Mouse (Mus musculus): Measurements from ENCODE around the gene Aox4.

Aox4 gene

DNA sequence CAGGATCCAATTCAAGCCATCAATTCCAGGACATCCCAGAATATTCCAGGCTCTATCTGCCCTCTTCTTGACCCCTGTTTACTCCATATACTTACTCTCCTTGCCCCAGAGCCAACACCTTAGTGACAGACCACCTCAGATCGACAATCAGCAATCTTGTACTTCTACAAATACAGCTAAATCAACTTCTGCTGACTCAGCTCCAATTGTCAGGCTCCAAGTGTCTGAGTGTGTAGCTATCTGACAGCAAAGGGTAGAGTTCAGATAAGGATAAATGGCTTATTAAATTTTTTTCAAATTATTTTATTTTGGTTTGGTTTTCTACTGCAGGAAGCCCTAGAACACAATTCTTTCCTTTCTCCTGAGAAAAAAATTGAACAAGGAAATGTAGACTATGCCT is 38.3 kb downstream of the Aox4 start:
- DNase-seq (ENCODE audit: low spot score): no peak

DNA sequence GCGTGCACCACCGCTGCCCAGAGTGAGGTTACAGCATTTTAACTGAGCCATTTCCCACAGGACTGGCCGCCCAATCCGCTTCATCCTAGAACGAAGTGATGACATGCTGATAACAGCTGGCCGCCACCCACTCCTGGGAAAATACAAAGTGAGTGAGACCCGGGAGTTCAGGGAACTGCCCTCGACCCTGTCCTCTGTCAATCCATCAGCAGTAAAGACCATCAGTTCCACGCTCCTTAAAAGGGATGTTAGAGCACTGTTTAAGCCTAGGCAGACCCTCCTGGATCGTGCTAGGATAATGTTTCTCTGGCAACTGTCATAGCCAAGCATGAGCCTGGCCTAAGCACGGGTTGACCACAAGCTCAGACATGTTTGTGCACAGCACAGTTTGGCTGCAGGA is 43.3 kb downstream of the Aox4 start:
- DNase-seq (ENCODE audit: low spot score): no peak

DNA sequence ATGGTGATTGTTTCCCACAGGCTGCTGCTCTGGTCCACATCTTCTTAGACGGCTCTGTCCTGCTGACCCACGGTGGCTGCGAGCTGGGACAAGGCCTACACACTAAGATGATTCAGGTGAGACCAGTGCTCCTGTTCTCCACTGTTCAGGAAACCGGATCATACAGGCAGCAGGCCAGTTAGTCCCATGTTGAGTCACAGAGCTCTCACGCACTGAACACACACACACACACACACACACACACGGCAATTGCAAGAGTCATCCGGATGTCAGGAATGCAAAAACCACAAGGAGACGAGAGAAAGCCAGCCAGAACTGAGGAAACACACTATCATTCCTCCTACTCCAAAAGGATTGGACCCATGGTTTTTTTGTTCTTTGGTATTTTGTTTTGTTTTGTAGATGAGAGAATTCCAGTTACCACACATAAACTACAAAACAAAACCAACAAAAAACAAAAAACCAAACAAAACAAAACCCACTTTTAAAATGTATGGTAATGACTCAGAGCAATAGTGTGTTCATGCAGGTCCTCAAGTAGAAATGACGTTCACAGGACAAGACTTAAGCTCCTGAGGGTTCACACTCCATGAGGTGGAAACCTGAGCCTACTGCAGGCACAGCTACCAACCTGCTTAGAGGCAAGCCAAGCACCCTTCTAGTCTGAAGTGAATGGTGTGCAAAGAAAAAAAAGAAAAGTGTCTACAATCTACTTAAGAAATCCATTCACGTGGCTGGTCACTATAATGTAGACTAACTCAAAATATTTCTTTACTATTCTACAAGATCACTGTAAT is 47.2 kb downstream of the Aox4 start:
- DNase-seq (ENCODE audit: low spot score): no peak

DNA sequence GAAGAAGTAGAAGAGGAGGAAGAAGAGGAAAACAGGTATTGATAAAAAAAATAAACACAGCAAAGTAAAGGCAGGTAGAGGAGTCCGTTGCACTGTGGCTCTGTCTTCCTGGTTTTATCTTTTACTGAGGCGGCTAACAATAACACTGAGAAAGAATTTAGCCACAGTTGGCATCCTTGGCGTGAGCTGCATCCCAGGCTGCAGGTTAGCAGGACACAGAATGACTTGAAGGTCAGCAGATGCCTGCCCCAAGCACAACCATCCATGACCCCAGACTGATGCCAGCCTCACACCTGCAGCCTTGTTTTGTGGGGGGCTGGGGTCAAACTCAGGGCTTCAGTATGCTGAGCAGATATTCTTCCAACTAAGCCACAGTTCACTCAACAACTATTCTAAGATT is 50.1 kb downstream of the Aox4 start:
- DNase-seq (ENCODE audit: low spot score): no peak

DNA sequence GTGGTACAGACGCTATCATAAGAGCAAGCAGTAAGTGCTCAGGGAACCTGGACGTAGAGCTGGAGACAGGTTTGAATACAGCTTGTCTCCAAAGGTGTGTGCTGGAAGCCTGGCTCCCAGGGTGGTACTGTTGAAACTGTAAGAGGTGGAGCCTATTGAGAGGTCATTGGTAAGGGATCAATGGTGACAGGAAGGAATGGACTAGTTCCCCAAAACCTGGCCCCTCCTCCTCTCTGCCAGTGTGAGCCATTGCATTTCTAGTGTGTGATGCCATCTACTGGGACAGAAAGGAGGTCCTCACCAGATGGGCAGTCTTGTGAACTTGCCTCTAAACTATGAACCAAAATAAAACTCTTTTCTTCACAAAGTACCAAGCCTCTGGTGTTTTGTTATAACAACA is 58.0 kb downstream of the Aox4 start:
- DNase-seq (ENCODE audit: low spot score): no peak

DNA sequence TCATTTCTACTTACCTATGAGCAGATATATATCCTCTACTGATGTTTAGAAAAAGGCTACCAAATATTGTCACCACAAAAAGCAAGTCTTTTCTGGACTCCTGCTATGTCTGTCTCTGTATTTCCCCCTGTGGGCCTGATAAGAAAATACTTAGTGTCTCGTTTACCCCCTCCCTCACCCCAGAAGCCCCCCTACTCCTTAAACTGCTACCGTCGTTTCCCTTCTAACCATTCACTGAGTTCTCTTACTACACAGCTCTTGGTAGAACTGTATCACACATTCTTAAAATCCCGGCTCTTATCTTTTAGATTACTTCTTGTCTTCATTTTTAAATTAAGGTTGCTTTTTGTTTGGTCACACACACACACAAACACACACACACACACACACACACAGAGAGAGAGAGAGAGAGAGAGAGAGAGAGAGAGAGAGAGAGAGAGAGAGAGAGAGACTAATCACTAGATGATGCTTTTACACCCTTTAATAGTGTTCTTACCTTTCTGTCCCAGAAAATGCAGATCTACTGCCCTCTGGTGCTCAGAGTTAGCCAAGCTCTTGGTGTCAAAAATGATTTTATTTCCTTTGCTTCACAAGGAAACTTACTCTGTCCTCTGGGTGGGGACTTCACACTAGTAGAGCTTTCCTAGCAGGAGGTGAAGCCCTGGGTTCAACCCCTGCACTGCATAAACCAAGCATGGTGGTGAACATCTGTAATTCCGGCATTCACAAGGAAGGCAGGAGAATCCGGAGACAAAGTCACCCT is 60.8 kb downstream of the Aox4 start:
- DNase-seq (ENCODE audit: low spot score): peak; percentile 73

DNA sequence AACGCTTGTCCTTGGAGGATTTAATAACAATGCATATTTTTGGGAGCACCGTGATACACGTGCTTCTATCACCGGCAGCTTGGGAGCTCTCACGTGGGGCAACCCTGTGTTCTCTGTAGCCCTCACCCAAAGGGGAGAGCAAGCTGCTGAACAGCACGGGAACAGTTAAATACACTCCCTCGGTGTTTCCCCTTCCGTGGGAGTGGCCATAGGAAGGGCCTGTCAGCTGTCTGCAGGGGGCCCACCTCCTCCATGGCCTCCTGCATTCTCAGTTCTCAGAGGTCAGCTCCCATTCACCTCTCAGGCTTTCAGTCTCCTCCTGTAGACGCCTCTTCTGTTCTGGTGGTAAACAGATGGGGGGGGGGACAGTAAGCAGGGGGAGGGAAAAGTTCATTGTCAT is 65.7 kb downstream of the Aox4 start:
- no peak for DNase-seq (ENCODE audit: low spot score)

DNA sequence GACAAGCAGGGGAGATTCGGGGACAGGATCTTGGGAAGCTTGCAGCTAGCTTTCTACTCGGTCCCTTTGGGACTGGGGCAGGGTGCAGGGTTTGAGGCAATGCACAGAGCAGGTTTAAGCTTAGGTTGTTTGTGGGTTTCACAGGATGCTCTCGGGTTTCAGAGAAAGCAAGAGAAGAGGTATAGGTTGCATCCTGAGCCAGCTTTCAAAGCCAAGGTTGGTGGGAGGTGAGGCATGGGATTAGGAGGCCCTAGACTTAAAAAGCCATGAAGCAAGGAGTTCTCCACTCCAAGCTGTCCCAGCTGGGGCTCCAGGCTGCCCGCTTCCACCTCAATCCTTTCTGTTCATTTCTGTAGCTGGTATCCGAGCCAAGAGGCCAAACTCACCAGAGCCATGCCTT is 67.8 kb downstream of the Aox4 start, which contains the start of gene Aox2:
Aox2 (plus strand) TSS at position 301 of the 400 bp plus-strand sequence.
- no peak for DNase-seq (ENCODE audit: low spot score)

DNA sequence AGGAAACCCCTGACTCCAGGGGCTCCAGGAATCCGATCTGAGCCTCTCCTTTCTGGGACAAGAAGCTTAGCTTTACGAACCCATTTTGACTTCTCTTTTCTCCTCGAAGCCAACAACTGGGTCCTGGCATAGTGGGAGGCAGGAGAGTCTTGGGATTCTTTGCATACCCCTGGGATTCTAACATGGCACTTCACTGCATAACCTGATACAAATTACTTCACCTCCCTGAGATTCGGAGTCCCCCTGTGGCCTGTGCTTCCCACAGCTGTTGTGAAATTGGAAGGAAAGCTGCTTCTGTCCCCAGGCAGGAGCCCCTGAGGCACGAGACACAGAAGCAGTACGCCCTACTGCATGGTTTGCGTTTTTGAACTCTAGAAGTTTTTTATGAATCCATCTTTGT is 68.3 kb downstream of the Aox4 start:
- DNase-seq (ENCODE audit: low spot score): no peak

DNA sequence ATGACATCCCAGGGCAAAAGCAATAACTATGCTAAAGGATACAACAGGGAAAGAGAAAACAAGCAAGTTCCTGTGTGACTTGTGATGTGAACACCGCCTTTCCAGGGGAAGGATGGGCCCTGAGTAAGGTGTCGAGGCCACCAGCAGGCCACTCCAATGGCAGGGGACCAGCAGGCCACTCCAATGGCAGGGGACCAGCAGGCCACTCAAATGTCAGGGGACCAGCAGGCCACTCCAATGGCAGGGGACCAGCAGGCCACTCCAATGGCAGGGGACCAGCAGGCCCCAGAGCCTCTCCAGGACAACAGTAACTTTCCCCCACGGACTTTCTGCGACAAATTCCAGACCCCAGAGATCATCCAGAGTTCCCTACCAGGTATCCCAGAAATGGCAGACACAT is 70.2 kb downstream of the Aox4 start:
- no peak for DNase-seq (ENCODE audit: low spot score)

DNA sequence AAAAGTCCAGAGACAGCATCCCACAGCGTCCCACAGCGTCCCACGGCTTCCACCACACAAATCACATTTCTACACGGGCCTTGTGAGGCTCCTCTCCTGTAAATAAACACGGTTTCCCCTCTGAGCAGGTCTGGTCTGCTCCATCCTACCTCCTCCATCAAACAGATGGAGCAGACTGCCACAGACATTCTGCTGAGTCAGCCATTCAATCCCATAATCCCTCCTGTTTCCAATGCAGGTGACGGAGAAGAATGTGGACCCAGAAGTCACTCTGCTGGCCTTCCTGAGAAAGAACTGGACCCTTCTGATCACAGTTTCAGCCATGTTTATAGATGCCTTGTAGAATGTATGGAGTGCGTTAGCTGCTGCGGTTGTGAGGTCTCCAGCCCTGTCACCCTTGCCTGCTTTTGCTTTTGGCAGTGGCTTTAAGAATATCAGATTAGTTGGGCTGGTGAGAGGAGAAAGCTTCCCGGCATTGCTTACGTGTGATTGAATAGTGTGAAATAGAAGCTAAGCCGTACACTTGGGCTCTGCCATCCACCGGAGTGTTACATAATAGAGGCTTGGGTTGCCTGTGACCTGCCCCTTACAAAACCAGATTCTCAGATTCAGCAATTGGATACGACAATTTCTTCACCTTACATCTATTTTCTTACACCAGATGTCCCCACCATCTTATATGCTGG is 70.9 kb downstream of the Aox4 start:
- DNase-seq (ENCODE audit: low spot score): no peak

DNA sequence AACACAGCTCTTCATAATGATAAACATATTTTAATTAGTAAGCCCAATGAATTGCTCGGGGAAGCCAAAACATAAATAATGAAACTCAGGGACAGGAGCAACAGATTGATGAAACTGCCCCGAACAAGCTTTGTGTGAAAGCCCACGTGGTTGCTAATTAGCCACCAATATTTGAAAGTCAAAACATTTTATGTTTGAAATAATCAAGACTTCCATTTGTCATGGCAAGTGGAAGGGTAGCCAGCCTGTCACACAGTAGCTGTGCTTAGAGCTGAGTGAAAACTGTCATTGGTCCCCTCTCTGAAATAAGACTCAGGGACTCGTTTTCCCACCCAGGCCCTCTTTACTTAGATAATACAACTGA is 71.4 kb downstream of the Aox4 start:
- no peak for DNase-seq (ENCODE audit: low spot score)

DNA sequence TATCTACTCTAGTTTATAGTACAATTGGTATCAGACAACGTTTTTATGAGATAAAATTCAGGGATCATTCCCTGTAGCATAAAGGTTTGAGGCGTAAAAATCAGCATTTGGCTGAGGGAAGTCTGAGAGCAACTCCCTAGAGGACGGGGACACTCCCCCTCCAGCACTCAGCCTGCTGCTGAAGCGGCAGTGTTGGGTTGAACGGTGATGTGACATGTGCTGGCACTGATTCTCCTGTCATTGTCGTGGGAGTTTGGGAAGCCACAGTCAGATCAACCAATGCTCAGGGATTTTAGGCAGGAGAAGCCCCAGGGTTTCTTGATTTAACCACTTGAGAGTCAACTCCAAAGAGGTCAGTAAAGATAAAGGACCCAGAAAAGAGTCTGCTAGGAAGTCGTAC is 74.3 kb downstream of the Aox4 start:
- no peak for DNase-seq (ENCODE audit: low spot score)

DNA sequence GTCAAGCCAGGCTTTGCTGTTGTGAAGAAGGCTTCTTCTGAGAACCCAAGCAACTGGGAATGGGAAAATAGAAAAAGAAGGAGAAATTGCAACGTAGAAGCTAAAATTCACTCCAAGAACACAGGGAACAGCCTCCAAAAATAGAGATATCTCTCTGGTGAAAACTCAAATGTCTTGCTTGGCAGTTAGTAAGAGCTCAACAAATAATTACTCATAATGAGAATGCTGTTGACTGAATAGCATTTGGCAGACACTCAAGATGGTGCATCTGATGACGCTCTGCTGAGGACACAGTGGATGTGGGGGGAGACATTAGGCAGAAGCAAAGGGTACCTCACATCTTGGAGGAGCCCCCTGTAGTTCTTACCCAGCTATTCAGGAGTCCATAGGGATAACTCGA is 77.9 kb downstream of the Aox4 start:
- no peak for DNase-seq (ENCODE audit: low spot score)

DNA sequence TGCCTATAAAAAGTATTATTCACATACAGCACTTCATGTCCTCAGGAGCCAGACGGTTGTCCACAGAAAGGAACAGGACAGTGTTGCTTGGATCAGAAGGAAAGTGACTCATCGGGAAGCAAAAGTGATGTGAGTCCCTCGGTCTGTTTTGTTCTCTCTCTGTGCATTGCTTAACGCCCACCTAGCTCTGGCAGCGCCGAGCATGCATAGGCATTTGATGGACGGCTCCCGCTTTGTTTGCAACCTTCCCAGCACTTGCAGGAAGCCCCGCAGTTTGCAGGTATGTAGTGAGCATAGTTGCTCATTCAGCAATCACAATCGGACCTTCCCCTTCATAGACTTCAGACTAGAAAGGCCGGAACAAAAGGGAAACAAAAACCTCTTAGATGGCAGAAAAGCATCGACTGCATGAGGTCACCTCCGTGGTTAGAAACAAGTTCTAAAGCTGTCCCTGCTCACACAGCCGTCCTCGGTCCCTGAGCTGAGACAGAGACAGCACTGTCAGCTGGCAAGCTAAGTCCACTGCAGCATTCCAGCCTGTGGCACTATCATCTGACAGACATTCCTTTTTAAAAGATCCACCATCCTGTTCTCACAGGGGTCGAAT is 79.8 kb downstream of the Aox4 start:
- no peak for DNase-seq (ENCODE audit: low spot score)

DNA sequence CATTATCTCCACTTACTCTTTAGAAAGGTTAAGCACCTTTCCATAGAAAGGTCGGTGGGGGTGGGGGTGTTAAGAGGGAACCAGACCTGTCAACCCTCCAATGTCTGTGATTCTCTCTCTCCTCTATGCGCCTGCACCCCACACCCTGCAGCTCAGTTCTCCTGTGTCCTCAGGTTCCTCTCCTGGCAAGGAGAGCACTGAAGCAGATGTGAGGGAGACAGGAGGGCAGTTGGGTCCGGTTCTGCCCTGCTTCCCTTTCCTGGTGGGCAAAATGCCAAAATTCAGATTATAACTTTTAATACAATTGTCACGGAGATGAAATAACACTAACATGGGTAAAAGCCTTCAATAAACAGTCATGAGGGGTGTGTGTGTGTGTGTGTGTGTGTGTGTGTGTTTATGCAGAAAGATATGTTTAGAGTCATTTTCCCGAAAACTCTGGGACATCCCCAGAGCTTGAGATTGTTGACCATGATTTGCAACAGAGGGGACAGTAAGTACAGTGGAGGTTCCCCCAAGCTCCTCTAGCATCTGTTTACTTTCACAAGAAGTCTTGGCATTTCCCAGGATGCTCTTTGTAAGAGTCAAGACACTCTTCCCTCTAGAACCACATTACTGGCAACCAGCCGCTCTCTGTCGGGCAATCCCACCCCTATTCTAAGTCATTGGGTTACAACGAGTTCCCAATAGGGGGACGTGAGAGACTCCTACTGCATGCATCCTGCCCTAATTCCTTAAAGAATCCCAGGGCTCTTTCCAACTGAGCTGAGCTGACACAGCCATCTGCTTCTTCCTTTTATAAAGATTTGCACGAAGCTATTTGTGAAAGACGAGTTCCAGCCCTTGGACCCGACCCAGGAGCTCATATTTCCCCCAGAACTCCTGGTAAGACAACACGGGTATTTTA is 81.5 kb downstream of the Aox4 start:
- DNase-seq (ENCODE audit: low spot score): peak; percentile 59

DNA sequence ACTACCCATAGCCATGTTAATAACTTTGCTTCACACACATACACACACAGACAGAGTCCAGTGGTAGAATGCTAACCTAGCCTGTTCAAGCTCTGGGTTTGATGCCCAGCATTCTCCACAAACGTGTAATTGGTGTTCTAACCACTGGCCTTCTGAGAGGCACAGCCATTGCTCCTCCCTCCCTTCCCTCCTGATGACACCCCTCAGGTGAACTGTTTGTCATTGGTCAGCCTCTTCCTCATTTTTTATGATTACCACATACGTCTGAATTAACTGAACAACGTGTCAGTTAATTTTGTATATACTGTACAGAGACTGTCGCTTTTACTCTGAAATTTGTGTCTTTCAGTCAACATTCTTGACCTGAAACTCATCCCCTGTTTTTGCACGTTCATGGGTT is 84.5 kb downstream of the Aox4 start:
- DNase-seq (ENCODE audit: low spot score): peak; percentile 20

DNA sequence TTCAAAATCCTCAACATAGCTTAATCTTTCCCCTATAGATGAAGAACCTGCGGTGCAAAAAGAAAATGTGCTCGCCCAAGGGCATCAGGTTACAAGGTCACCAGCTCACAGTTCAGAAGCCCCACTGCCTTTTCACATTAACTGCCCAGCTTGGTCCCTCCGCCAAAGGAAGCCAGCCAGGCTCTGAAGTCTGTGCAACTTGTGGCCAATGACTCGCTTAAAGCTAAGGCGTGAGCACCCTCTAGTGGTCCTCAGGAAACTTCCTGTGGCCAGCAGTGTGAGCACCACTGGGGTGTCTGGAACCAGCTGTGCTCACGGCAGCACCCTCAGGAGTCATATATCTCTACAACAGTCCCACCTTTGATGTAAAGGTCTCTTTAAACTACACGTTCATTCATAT is 86.1 kb downstream of the Aox4 start:
- peak; percentile 83 for DNase-seq (ENCODE audit: low spot score)

DNA sequence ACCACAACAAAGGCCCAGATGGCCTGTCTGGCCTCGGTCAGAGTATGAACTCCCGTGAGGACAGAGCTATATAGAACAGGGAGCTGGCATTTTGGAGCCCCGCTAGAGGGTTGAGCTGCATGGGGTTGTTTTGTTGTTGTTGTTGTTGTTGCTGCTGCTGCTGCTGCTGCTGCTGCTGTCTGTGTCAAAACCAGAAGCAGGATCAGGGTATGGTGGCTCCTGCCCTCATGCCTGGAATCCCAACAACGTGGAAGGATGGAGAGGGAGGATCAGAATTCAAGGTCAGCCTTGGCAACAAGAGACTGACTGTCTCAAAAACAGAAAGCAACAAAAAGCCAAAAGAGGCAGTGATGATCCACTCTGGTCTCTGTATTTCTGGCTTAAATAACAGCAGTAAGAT is 86.6 kb downstream of the Aox4 start:
- peak; percentile 51 for DNase-seq (ENCODE audit: low spot score)

DNA sequence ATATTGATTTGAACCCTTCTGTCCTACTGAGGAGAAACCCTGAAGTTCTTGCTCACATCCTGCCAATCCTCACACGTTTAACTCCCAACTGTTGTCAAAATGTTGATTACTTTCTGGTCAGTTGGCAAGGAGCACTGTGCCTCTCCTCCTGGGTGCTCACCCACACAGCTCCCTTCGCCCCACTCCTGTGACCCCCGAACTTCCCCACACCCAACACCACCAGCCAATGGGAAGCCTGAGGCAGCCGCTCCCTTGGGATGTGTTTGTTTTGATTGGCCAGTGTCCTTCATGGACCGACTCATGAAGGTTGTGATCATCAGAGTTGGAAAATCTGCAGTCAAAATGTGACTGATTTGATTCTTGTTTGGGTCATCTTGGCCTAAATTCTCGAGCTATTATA is 88.2 kb downstream of the Aox4 start:
- peak; percentile 37 for DNase-seq (ENCODE audit: low spot score)

DNA sequence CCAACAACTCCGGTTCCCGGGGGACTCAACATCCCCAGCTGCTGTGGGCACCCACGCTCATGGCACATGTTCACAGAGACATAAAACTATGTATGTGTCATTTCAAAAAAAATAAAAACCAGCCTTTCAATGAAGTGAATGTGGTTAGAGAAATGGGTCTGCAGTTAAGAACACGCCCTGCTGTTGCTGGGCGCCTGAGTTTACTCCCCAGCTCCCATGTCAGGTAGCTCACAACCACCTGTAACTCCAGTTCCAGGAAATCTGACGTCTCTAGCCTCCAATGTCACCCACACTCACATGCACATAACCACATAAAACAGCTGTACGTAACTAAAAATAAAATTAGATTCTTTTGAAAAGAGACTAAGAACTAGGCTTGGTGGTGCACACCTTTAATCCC is 90.9 kb downstream of the Aox4 start:
- peak; percentile 28 for DNase-seq (ENCODE audit: low spot score)

DNA sequence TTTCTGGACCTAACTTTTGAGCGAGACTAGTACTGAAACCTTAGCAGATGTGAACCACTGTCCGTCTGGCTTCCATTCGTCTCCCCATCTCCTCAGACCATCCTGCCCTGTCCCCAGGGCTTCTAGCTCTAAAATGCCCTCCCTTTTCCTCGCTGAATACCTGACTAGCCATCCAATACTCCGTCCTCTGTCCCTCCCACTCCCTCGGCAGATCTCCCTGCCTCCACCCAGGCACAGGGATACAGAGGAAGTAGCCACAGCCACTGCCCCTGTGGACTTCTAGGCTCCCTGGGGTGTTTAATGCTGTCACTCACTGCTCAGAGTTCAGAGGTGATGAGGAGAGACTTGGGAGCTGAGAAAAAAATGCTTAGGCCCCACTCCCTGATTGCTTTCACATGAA is 91.8 kb downstream of the Aox4 start:
- peak; percentile 30 for DNase-seq (ENCODE audit: low spot score)
